Mouse (Mus musculus) intestine, embryonic 16.5 days (tissue): ENCODE measurements around the gene Mgll. TPM values are rescaled to one million over a fixed set of nuclear protein-coding genes. Genes with fewer than 3 reads are reported as not detected.

ENCODE experiments used
- ATAC-seq: fragments of 200-750 bp; cut with Nextera tagmentation; 2 replicates; pipeline ENCODE4 v1.8.0; 2017; ENCODE audit warnings: moderate TSS enrichment, moderate library complexity
- H3K27ac ChIP-seq: fragments of 300-500 bp; sonication (generic); 2 replicates; pipeline ENCODE4 v1.5.1; 2014; ENCODE audit warnings: mild to moderate bottlenecking, low read length
- H3K27me3 ChIP-seq: fragments of 300-500 bp; sonication (generic); replicated peaks from 2 replicates; pipeline ENCODE4 v1.6.1; 2014; ENCODE audit warnings: low read length, control low read depth, mixed read lengths; ENCODE audit not compliant: control insufficient read depth, insufficient read depth
- H3K36me3 ChIP-seq: fragments of 300-500 bp; sonication (generic); 2 replicates; pipeline ENCODE4 v1.6.1; 2014; ENCODE audit warnings: low read length, control low read depth; ENCODE audit not compliant: control insufficient read depth, insufficient read depth
- H3K4me1 ChIP-seq: fragments of 300-500 bp; sonication (generic); 2 replicates; pipeline ENCODE4 v1.6.1; 2014; ENCODE audit warnings: low read length, control low read depth, mixed read lengths; ENCODE audit not compliant: control insufficient read depth, insufficient read depth
- H3K4me2 ChIP-seq: fragments of 300-500 bp; sonication (generic); 2 replicates; pipeline ENCODE4 v1.6.1; 2014; ENCODE audit warnings: low read depth, low read length, control low read depth
- H3K4me3 ChIP-seq: fragments of 300-500 bp; sonication (generic); 2 replicates; pipeline ENCODE4 v1.5.1; 2014; ENCODE audit warnings: mild to moderate bottlenecking, low read length
- H3K9ac ChIP-seq: fragments of 300-500 bp; sonication (generic); 2 replicates; pipeline ENCODE4 v1.6.1; 2014; ENCODE audit warnings: low read depth, low read length
- H3K9me3 ChIP-seq: fragments of 300-500 bp; sonication (generic); 2 replicates; pipeline ENCODE4 v1.6.1; 2016; ENCODE audit warnings: low read length, control low read depth; ENCODE audit not compliant: control insufficient read depth
- WGBS: fragments of 180-500 bp; shearing (Covaris S2); extraction: QIAGEN DNeasy Blood & Tissue Kit; methylation state at CpG from one replicate; pipeline ENCODE4 v1.1.7; 2014; 5-methylcytosine and 5-hydroxymethylcytosine counted together
- polyA plus RNA-seq: library from polyadenylated mRNA; unstranded; fragments of >200 nt; fragmentation: Nextera tagmentation; extraction: Ambion mirVana; gene quantifications from 2 replicates; pipeline ENCODE4 v1.2.1, GENCODE M21; 2015

Mgll gene
- polyA plus RNA-seq, 1 experiment from 2014 or later: 82.8 TPM

- WGBS: 51% methylated on average over 4 of the region's 4 CpGs
- Histone ChIP-seq H3K27ac (no peak overlapping the region), H3K36me3 (no peaks in the 10 kb centered on the region), H3K9ac (no peak overlapping the region), H3K4me3 (no peak overlapping the region), H3K9me3 (no peaks in the 10 kb centered on the region), H3K27me3 (no peaks in the 10 kb centered on the region), H3K4me2 (no peak overlapping the region), H3K4me1 (no peaks in the 10 kb centered on the region)
- peak; percentile 21; the same call in 1 of the 2 replicates for ATAC-seq
These were observed 125.1 kb downstream of the Mgll start for GRCm38 (mm10) chr6:88849270-88849669.

GRCm38 (mm10) chr6:88850034-88850433 is 125.8 kb downstream of the Mgll start:
- H3K4me2 ChIP-seq: no peak overlapping the region
- no peak overlapping the region for H3K4me3 ChIP-seq
- 89% methylated on average over 7 of the region's 7 CpGs for WGBS
- ATAC-seq: no peak
- no peak overlapping the region for H3K9ac ChIP-seq
- no peaks in the 10 kb centered on the region for H3K9me3 ChIP-seq
- no peaks in the 10 kb centered on the region for H3K27me3 ChIP-seq
- no peaks in the 10 kb centered on the region for H3K4me1 ChIP-seq
- H3K36me3 ChIP-seq: no peaks in the 10 kb centered on the region
- H3K27ac ChIP-seq: no peak overlapping the region

GRCm38 (mm10) chr6:88854509-88854908 is 130.3 kb downstream of the Mgll start:
- Histone ChIP-seq H3K27me3 (no peaks in the 10 kb centered on the region), H3K4me2 (no peak overlapping the region), H3K4me3 (no peak overlapping the region), H3K4me1 (no peaks in the 10 kb centered on the region), H3K9me3 (no peaks in the 10 kb centered on the region), H3K9ac (no peak overlapping the region), H3K27ac (no peak overlapping the region), H3K36me3 (no peaks in the 10 kb centered on the region; the same call in 1 of the 2 replicates)
- ATAC-seq: no peak
- 80% methylated on average over 5 of the region's 5 CpGs for WGBS

- WGBS: 25% methylated on average over 5 of the region's 5 CpGs
These were observed 131.4 kb downstream of the Mgll start for GRCm38 (mm10) chr6:88855636-88856035.

GRCm38 (mm10) chr6:88857249-88857648 is 133.0 kb downstream of the Mgll start:
- 38% methylated on average over 9 of the region's 9 CpGs for WGBS

More at GRCm38 (mm10) chr6:88855636-88856035, 131.4 kb downstream of the Mgll start:
- Histone ChIP-seq H3K27me3 (no peaks in the 10 kb centered on the region), H3K4me3 (no peak overlapping the region), H3K9me3 (no peaks in the 10 kb centered on the region), H3K4me2 (no peak overlapping the region), H3K9ac (no peak overlapping the region), H3K36me3 (peaks cover 2% of the 10 kb centered on the region; the same call in 1 of the 2 replicates), H3K27ac (no peak overlapping the region), H3K4me1 (no peaks in the 10 kb centered on the region)
- ATAC-seq: peak; percentile 48

DNA sequence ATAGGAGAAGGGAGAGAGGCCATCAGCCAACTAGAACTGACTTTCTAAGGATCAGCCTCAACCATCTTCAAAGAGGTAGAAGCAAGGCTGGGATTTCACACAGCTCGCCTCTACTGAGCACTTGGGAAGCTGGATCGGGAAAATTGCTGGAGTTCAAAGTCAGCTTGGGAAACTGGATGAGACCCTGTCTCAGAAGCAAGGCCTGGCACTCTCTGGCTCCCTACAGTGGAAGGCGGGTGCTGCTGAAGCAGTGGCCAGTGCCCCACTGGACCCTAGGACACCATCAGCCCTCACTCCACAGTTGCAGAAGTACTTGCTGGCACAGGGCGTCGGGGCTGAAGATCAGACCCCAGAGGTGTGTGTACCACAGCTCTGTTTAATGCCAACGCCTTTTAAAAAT is 133.6 kb downstream of the Mgll start:
- no peaks in the 10 kb centered on the region for H3K9me3 ChIP-seq
- H3K36me3 ChIP-seq: peaks cover 2% of the 10 kb centered on the region; the same call in 1 of the 2 replicates
- H3K27me3 ChIP-seq: no peaks in the 10 kb centered on the region
- no peak overlapping the region for H3K4me2 ChIP-seq
- 83% methylated on average over 6 of the region's 6 CpGs for WGBS
- ATAC-seq: no peak
- H3K4me3 ChIP-seq: no peak overlapping the region
- H3K4me1 ChIP-seq: no peaks in the 10 kb centered on the region
- H3K27ac ChIP-seq: no peak overlapping the region
- no peak overlapping the region for H3K9ac ChIP-seq

More at GRCm38 (mm10) chr6:88857249-88857648, 133.0 kb downstream of the Mgll start:
- H3K36me3 ChIP-seq: peaks cover 2% of the 10 kb centered on the region; the same call in 1 of the 2 replicates
- no peaks in the 10 kb centered on the region for H3K27me3 ChIP-seq
- no peaks in the 10 kb centered on the region for H3K4me1 ChIP-seq
- H3K27ac ChIP-seq: no peak overlapping the region
- H3K9me3 ChIP-seq: no peaks in the 10 kb centered on the region
- peak overlapping the region; percentile 23; the same call in 1 of the 2 replicates for H3K9ac ChIP-seq
- ATAC-seq: peak; percentile 41; the same call in 1 of the 2 replicates
- H3K4me3 ChIP-seq: no peak overlapping the region
- no peak overlapping the region for H3K4me2 ChIP-seq

GRCm38 (mm10) chr6:88858341-88858740 is 134.1 kb downstream of the Mgll start:
- ATAC-seq: no peak
- Histone ChIP-seq H3K9me3 (no peaks in the 10 kb centered on the region), H3K36me3 (peaks cover 2% of the 10 kb centered on the region; the same call in 1 of the 2 replicates), H3K27me3 (no peaks in the 10 kb centered on the region), H3K4me2 (no peak overlapping the region), H3K4me1 (no peaks in the 10 kb centered on the region), H3K27ac (no peak overlapping the region), H3K4me3 (no peak overlapping the region), H3K9ac (no peak overlapping the region)
- 74% methylated on average over 7 of the region's 7 CpGs for WGBS

DNA sequence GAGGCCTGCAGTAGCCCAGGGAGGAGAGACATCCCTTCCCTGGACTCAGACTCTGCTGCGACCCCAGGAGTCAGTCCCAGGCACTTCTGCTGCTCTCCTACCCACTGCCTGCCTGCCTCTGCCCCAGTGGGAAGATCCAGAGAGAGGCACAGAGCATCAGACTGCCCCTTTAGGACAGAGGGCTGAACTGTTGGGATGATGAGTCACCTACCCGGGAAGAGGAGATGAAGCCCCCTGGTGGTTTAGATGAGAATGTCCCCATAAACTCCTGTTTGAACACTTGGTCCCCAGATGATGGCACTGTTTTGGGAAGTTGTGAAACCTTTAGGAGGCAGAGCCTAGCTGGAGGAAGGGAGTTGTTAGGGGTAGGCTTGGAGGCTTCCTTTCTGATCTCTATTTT is 136.7 kb downstream of the Mgll start:
- Histone ChIP-seq H3K36me3 (peaks cover 2% of the 10 kb centered on the region; the same call in 1 of the 2 replicates), H3K4me1 (no peaks in the 10 kb centered on the region), H3K9ac (no peak overlapping the region), H3K27ac (no peak overlapping the region), H3K9me3 (no peaks in the 10 kb centered on the region), H3K27me3 (no peaks in the 10 kb centered on the region), H3K4me2 (no peak overlapping the region), H3K4me3 (no peak overlapping the region)
- ATAC-seq: peak; percentile 52; the same call in 1 of the 2 replicates
- 14% methylated on average over 2 of the region's 2 CpGs for WGBS

- WGBS: 84% methylated on average over 7 of the region's 7 CpGs
- no peaks in the 10 kb centered on the region for H3K36me3 ChIP-seq
- no peaks in the 10 kb centered on the region for H3K27me3 ChIP-seq
- H3K9ac ChIP-seq: no peak overlapping the region
- no peak overlapping the region for H3K27ac ChIP-seq
- no peaks in the 10 kb centered on the region for H3K9me3 ChIP-seq
- H3K4me2 ChIP-seq: no peak overlapping the region
- no peak overlapping the region for H3K4me3 ChIP-seq
- no peak for ATAC-seq
- H3K4me1 ChIP-seq: no peaks in the 10 kb centered on the region
These were observed 141.5 kb downstream of the Mgll start for GRCm38 (mm10) chr6:88865704-88866103.

DNA sequence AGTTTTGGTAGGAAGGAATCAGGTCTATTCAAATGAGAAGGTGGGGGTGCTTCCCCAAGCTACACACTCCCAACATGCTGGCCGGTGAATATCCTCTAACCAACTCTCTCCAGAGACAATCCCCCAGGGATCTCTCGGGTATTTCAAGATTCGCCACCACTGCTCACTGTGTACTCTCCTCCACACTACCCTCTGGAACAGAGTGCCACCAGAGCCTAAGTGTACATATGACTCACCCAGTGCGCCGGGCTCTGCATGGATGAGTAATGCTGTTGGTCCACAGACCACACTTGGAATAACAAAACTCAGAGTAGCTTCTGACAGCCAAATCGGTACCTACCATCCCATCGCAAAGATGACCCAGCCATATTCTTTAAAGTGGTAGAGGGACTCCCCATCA is 145.2 kb downstream of the Mgll start:
- H3K36me3 ChIP-seq: no peaks in the 10 kb centered on the region
- H3K4me2 ChIP-seq: no peak overlapping the region
- H3K27ac ChIP-seq: no peak overlapping the region
- peaks cover 9% of the 10 kb centered on the region; the same call in 1 of the 2 replicates for H3K27me3 ChIP-seq
- H3K9ac ChIP-seq: no peak overlapping the region
- no peak overlapping the region for H3K4me3 ChIP-seq
- H3K4me1 ChIP-seq: peaks cover 20% of the 10 kb centered on the region
- H3K9me3 ChIP-seq: no peaks in the 10 kb centered on the region
- WGBS: 87% methylated on average over 7 of the region's 7 CpGs
- no peak for ATAC-seq
